Mouse (Mus musculus) retina, adult 2 months (tissue): ENCODE results near the gene Catsper2.

Source experiments
- DNase-seq: peaks from one replicate; pipeline ENCODE4 v3.0.0-alpha.2; 2012; ENCODE audit warnings: low read depth, low spot score

The Catsper2 gene

DNA sequence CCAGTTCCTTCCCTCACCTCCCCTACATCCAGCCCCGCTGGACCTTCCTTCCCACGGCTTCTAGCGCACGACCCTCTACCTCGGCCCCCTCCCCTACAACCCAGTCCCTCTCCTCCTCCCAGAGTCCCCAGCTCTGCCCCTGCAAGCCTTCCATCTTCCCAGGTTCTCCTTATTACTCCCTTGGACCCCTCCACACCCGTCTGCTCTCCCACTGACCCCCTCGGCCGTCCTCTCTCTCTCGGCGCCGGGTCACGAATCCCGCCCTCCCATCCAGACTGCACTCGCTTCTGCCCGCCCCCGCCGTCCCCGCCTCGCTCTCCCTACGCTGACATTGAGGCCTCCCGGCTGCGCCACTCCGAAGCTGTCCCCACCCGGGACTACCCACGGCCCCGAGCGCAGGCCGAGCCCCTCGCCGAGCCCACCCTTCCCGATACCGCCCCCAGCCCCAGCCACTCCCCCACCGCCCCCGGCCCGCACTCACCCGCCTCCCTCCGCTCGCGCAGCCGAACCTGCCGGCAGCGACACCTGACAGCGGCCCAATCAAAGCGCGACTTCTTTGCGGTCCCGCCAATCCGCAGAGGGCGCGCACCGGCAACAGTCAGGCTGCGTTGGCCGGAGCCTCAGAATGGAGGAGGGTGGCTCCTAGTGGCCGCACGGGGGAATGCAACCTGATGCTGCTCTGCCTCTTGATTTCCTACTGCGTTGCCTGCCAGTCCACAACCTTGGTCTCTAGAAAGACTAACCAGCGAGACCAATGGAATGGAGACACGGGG lies 58.6 kb downstream of the Catsper2 start, which contains the start of gene Ppip5k1:
Gene Ppip5k1 (minus strand): TSS at position 577 of the 773 bp plus-strand sequence.
- DNase-seq = peak; percentile 87

DNA sequence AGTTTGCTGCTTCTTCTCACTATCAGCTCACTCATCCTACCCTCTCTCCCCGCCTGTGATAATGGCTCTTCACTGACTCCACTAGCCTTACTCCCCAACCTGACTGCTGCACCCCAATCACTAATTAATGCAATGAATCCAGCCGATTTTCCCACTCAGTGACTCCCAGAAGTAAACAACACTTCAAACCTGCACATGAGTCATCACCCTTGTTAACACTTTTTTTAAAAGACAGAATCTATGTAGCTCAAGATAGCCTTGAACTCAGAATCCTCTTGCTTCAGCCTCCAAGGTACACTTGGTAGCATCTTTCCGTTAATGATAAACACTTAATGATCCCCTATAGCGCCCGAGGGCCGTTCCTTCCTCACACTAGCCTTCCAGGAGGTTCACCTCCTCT lies 59.2 kb downstream of the Catsper2 start:
- no peak for DNase-seq

DNA sequence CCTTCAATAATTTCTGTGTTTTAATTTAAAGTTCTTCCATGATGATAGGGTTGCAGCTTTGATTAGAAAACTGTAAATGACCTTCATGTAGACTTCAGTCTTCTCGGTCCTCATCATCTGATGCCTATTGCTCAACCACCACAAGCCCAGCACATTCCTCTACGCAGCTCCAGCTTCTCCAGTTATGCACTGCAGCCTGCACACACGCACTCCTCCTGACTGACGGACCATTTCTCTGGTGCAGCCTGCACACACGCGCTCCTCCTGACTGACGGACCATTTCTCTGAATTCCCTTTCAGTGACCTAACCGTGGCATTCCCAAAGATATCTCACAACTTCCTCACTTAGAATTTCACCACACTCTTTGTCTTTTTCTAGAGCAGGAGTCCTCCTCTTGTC lies 60.4 kb downstream of the Catsper2 start:
- no peak for DNase-seq
